Mouse (Mus musculus): ENCODE data around the gene Stx3. TPM values are rescaled to one million over a fixed set of nuclear protein-coding genes. Genes with fewer than 3 reads are reported as not detected.
A peak's percentile ranks its signal among the peaks of the same experiment; 100 is the strongest.

The Stx3 gene
- polyA plus RNA-seq, 1 experiment, result 2.4 TPM

- no peaks in the 10 kb centered on the region for H3K27me3 ChIP-seq (ENCODE audit: control insufficient read depth, insufficient read depth, low read length)
- DNase-seq, result no peak
- WGBS, result 77% methylated on average over 4 of the region's 4 CpGs
- TF ChIP-seq POLR2A (IDR thresholded peaks at IDR 0.05; ENCODE audit: control insufficient read depth, extremely low read depth, insufficient read depth, low read length, poor library complexity) (no peak), CTCF (IDR thresholded peaks at IDR 0.05; ENCODE audit: borderline replicate concordance, control insufficient read depth, extremely low read depth, insufficient read depth, low read length, poor library complexity) (no peak)
- H3K4me3 ChIP-seq (ENCODE audit: control insufficient read depth, insufficient read depth, low read length), result no peak overlapping the region
- no peak overlapping the region for H3K27ac ChIP-seq (ENCODE audit: control insufficient read depth, insufficient read depth, low read length)
- H3K36me3 ChIP-seq (ENCODE audit: control insufficient read depth, insufficient read depth, low read length), result no peaks in the 10 kb centered on the region
- H3K4me1 ChIP-seq (replicated peaks; ENCODE audit: control insufficient read depth, insufficient read depth, low read length), result no peaks in the 10 kb centered on the region
These were observed 27.1 kb upstream of the Stx3 start for GRCm38 (mm10) chr19:11846333-11846732.

- WGBS, result 95% methylated on average over 4 of the region's 4 CpGs
- TF ChIP-seq CTCF (IDR thresholded peaks at IDR 0.05; ENCODE audit: borderline replicate concordance, control insufficient read depth, extremely low read depth, insufficient read depth, low read length, poor library complexity) (no peak), POLR2A (IDR thresholded peaks at IDR 0.05; ENCODE audit: control insufficient read depth, extremely low read depth, insufficient read depth, low read length, poor library complexity) (no peak)
These were observed 19.9 kb upstream of the Stx3 start, which contains the start of gene Olfr1417 for GRCm38 (mm10) chr19:11839119-11839518. Olfr1417 (minus strand) TSS chr19:11839219.

GRCm38 (mm10) chr19:11823346-11824065, 4.3 kb upstream of the Stx3 start:
- TF ChIP-seq POLR2A (IDR thresholded peaks at IDR 0.05; ENCODE audit: control insufficient read depth, extremely low read depth, insufficient read depth, low read length, poor library complexity), result no peak
- TF ChIP-seq CTCF (IDR thresholded peaks at IDR 0.05; ENCODE audit: borderline replicate concordance, control insufficient read depth, extremely low read depth, insufficient read depth, low read length, poor library complexity), result no peak
- WGBS, result 87% methylated on average over 4 of the region's 4 CpGs
- no peak for DNase-seq
- H3K36me3 ChIP-seq (ENCODE audit: control insufficient read depth, insufficient read depth, low read length), result no peaks in the 10 kb centered on the region
- no peak overlapping the region for H3K27ac ChIP-seq (ENCODE audit: control insufficient read depth, insufficient read depth, low read length)
- H3K4me1 ChIP-seq (replicated peaks; ENCODE audit: control insufficient read depth, insufficient read depth, low read length), result peaks cover 4% of the 10 kb centered on the region; the same call in 1 of the 2 replicates
- H3K4me3 ChIP-seq (ENCODE audit: control insufficient read depth, insufficient read depth, low read length), result no peak overlapping the region
- peaks cover 14% of the 10 kb centered on the region for H3K27me3 ChIP-seq (ENCODE audit: control insufficient read depth, insufficient read depth, low read length)

More at GRCm38 (mm10) chr19:11839119-11839518, 19.9 kb upstream of the Stx3 start, which contains the start of gene Olfr1417:
- H3K36me3 ChIP-seq (ENCODE audit: control insufficient read depth, insufficient read depth, low read length), result no peaks in the 10 kb centered on the region
- H3K27ac ChIP-seq (ENCODE audit: control insufficient read depth, insufficient read depth, low read length), result no peak within 1 kb of the TSS
- no peak within 1 kb of the TSS for H3K4me3 ChIP-seq (ENCODE audit: control insufficient read depth, insufficient read depth, low read length)
- no peaks in the 10 kb centered on the region for H3K27me3 ChIP-seq (ENCODE audit: control insufficient read depth, insufficient read depth, low read length)
- H3K4me1 ChIP-seq (replicated peaks; ENCODE audit: control insufficient read depth, insufficient read depth, low read length), result no peaks in the 10 kb centered on the region
- DNase-seq, result no peak

- Histone ChIP-seq H3K27me3 (ENCODE audit: control insufficient read depth, insufficient read depth, low read length) (peaks cover 24% of the 10 kb centered on the region), H3K4me1 (replicated peaks; ENCODE audit: control insufficient read depth, insufficient read depth, low read length) (peaks cover 4% of the 10 kb centered on the region; the same call in 1 of the 2 replicates), H3K36me3 (ENCODE audit: control insufficient read depth, insufficient read depth, low read length) (no peaks in the 10 kb centered on the region), H3K27ac (ENCODE audit: control insufficient read depth, insufficient read depth, low read length) (no peak overlapping the region), H3K4me3 (ENCODE audit: control insufficient read depth, insufficient read depth, low read length) (no peak overlapping the region)
- TF ChIP-seq CTCF (IDR thresholded peaks at IDR 0.05; ENCODE audit: borderline replicate concordance, control insufficient read depth, extremely low read depth, insufficient read depth, low read length, poor library complexity) (no peak), POLR2A (IDR thresholded peaks at IDR 0.05; ENCODE audit: control insufficient read depth, extremely low read depth, insufficient read depth, low read length, poor library complexity) (no peak)
- WGBS, result 45% methylated on average over 6 of the region's 6 CpGs
- no peak for DNase-seq
These were observed 1.0 kb upstream of the Stx3 start for GRCm38 (mm10) chr19:11820211-11820610.

- H3K27me3 ChIP-seq (ENCODE audit: control insufficient read depth, insufficient read depth, low read length), result peaks cover 24% of the 10 kb centered on the region
- H3K27ac ChIP-seq (ENCODE audit: control insufficient read depth, insufficient read depth, low read length), result no peak overlapping the region
- no peaks in the 10 kb centered on the region for H3K36me3 ChIP-seq (ENCODE audit: control insufficient read depth, insufficient read depth, low read length)
- peak; percentile 75; the same call in 1 of the 2 replicates for TF ChIP-seq CTCF (IDR thresholded peaks at IDR 0.05; ENCODE audit: borderline replicate concordance, control insufficient read depth, extremely low read depth, insufficient read depth, low read length, poor library complexity)
- TF ChIP-seq POLR2A (IDR thresholded peaks at IDR 0.05; ENCODE audit: control insufficient read depth, extremely low read depth, insufficient read depth, low read length, poor library complexity), result no peak
- DNase-seq, result peak; percentile 73
- H3K4me3 ChIP-seq (ENCODE audit: control insufficient read depth, insufficient read depth, low read length), result no peak overlapping the region
- peaks cover 4% of the 10 kb centered on the region; the same call in 1 of the 2 replicates for H3K4me1 ChIP-seq (replicated peaks; ENCODE audit: control insufficient read depth, insufficient read depth, low read length)
- WGBS, result 3% methylated on average over 15 of the region's 15 CpGs
These were observed 597 bp upstream of the Stx3 start for GRCm38 (mm10) chr19:11819800-11820199.

GRCm38 (mm10) chr19:11818199-11819142, 732 bp downstream of the Stx3 start:
- Histone ChIP-seq H3K27me3 (ENCODE audit: control insufficient read depth, insufficient read depth, low read length) (peaks cover 24% of the 10 kb centered on the region), H3K27ac (ENCODE audit: control insufficient read depth, insufficient read depth, low read length) (no peak overlapping the region), H3K4me1 (replicated peaks; ENCODE audit: control insufficient read depth, insufficient read depth, low read length) (peaks cover 4% of the 10 kb centered on the region; the same call in 1 of the 2 replicates), H3K4me3 (ENCODE audit: control insufficient read depth, insufficient read depth, low read length) (peak overlapping the region; percentile 39), H3K36me3 (ENCODE audit: control insufficient read depth, insufficient read depth, low read length) (no peaks in the 10 kb centered on the region)
- DNase-seq, result peak; percentile 25
- WGBS, result 2% methylated on average over 60 of the region's 83 CpGs
- TF ChIP-seq CTCF (IDR thresholded peaks at IDR 0.05; ENCODE audit: borderline replicate concordance, control insufficient read depth, extremely low read depth, insufficient read depth, low read length, poor library complexity) (no peak), POLR2A (IDR thresholded peaks at IDR 0.05; ENCODE audit: control insufficient read depth, extremely low read depth, insufficient read depth, low read length, poor library complexity) (no peak)

Measured in thymus, adult 2 months (tissue).